Mouse (Mus musculus) embryonic facial prominence, embryonic 12.5 days (tissue): Measurements from ENCODE around the gene Prpf4b. TPM values are rescaled to one million over a fixed set of nuclear protein-coding genes. Genes with fewer than 3 reads are reported as not detected.
"Not testable (repeated sequence)": the region's sequence is repeated elsewhere in the genome, so short reads cannot be mapped to it uniquely, and the experiment has no call there.

ENCODE experiments used
- ATAC-seq: fragments of 200-750 bp; cut with Nextera tagmentation; 2 replicates; pipeline ENCODE4 v1.8.0; 2017; ENCODE audit not compliant: insufficient number of reproducible peaks, insufficient read depth, low FRiP score, low TSS enrichment
- H3K27ac ChIP-seq: fragments of 300-500 bp; sonication (generic); 2 replicates; pipeline ENCODE4 v1.5.1; 2016; ENCODE audit warnings: mild to moderate bottlenecking
- H3K27me3 ChIP-seq: fragments of 300-500 bp; sonication (generic); 2 replicates; pipeline ENCODE4 v1.6.1; 2016; ENCODE audit warnings: mild to moderate bottlenecking, moderate library complexity
- H3K36me3 ChIP-seq: fragments of 300-500 bp; sonication (generic); 2 replicates; pipeline ENCODE4 v1.6.1; 2016; ENCODE audit warnings: mild to moderate bottlenecking
- H3K4me1 ChIP-seq: fragments of 300-500 bp; sonication (generic); 2 replicates; pipeline ENCODE4 v1.6.1; 2016
- H3K4me2 ChIP-seq: fragments of 300-500 bp; sonication (generic); replicated peaks from 2 replicates; pipeline ENCODE4 v1.6.1; 2016; ENCODE audit warnings: mild to moderate bottlenecking, moderate library complexity
- H3K4me3 ChIP-seq: fragments of 300-500 bp; sonication (generic); 2 replicates; pipeline ENCODE4 v1.5.1; 2016; ENCODE audit warnings: mild to moderate bottlenecking
- H3K9ac ChIP-seq: fragments of 300-500 bp; sonication (generic); 2 replicates; pipeline ENCODE4 v1.6.1; 2016; ENCODE audit warnings: mild to moderate bottlenecking, moderate library complexity
- H3K9me3 ChIP-seq: fragments of 300-500 bp; sonication (generic); 2 replicates; pipeline ENCODE4 v1.6.1; 2016; ENCODE audit warnings: mild to moderate bottlenecking, moderate library complexity
- WGBS: fragments of 180-500 bp; shearing (Covaris S2); methylation state at CpG from one replicate; pipeline ENCODE4 v1.1.7; 2016; 5-methylcytosine and 5-hydroxymethylcytosine counted together
- polyA plus RNA-seq: library from polyadenylated mRNA; unstranded; fragments of >200 nt; fragmentation: Nextera tagmentation; extraction: Ambion mirVana; gene quantifications from 2 replicates; pipeline ENCODE4 v1.2.1, GENCODE M21; 2016

Gene Prpf4b
- polyA plus RNA-seq, 1 experiment from 2014 or later: 97.7 TPM

DNA sequence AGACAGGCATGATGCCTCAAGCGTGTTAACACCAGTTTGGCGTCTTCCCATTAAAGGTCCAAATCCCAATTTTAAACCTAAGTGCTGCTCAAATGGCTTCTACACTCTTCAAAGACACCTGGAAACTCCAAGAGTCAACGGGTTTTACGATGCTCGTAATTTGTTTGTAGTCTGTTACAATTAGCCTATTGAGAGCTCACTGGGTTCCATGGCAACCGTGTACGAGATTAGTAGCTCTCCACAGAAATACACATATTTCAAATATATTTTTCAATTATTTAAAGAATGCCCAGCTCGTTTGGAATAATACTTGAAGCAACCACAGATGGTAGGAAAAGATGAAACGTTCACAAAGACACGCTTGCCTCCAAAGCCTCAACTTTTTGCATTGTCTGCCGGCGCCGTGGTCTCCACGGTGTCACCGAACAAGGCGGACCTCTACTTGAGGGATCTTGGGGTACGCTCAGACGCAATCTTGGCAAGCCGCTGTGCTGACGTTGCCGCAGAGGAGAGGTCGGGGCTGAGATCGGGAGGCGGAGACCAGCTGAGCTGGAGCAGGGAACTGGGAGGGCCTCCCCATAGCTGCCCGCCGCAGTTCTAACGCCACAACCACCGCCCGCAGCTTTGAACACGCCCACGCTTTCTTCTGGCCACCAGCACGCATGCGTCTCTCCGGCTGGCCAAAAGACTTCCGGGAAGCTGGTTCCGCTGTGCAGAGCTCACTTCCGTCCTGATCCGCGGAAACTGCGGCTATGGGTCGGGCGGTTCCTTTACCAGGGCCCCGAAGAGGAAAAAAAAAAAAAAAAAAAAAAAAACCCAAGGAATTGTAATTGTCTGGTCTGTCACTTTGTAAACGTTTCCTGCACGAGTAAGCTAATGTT is 1.1 kb upstream of the Prpf4b start:
- H3K36me3 ChIP-seq: no peaks in the 10 kb centered on the region
- H3K27me3 ChIP-seq: no peaks in the 10 kb centered on the region
- peak overlapping the region; percentile 99 for H3K27ac ChIP-seq
- WGBS: 3% methylated on average over 43 of the region's 45 CpGs
- peak overlapping the region; percentile 50 for H3K9ac ChIP-seq
- H3K4me2 ChIP-seq: peak overlapping the region; percentile 87
- H3K4me1 ChIP-seq: peaks cover 19% of the 10 kb centered on the region
- ATAC-seq: peak; percentile 95
- H3K9me3 ChIP-seq: no peaks in the 10 kb centered on the region
- H3K4me3 ChIP-seq: peak overlapping the region; percentile 92

DNA sequence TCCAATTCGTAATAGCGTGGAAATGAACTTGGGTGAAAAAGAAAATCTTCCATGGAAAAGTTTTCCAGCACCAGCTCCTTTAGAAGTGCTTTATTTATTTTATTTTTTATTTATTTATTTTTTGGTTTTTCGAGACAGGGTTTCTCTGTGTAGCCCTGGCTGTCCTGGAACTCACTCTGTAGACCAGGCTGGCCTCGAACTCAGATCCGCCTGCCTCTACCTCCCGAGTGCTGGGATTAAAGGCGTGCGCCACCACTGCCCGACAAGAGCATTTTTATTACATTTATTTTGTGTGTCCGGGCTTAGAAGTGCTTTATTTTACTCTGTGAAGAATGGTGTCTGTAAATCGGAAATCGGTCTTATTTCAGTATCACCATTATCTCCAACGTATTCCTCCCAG is 366 bp upstream of the Prpf4b start:
- Histone ChIP-seq H3K27ac (peak overlapping the region; percentile 99), H3K4me2 (peak overlapping the region; percentile 87), H3K4me1 (peaks cover 19% of the 10 kb centered on the region), H3K4me3 (peak overlapping the region; percentile 92), H3K9ac (peak overlapping the region; percentile 96; the same call in 1 of the 2 replicates)
- not testable (repeated sequence) for H3K9me3 ChIP-seq, ATAC-seq, H3K36me3 ChIP-seq, H3K27me3 ChIP-seq
- WGBS: 17% methylated on average over 13 of the region's 13 CpGs

DNA sequence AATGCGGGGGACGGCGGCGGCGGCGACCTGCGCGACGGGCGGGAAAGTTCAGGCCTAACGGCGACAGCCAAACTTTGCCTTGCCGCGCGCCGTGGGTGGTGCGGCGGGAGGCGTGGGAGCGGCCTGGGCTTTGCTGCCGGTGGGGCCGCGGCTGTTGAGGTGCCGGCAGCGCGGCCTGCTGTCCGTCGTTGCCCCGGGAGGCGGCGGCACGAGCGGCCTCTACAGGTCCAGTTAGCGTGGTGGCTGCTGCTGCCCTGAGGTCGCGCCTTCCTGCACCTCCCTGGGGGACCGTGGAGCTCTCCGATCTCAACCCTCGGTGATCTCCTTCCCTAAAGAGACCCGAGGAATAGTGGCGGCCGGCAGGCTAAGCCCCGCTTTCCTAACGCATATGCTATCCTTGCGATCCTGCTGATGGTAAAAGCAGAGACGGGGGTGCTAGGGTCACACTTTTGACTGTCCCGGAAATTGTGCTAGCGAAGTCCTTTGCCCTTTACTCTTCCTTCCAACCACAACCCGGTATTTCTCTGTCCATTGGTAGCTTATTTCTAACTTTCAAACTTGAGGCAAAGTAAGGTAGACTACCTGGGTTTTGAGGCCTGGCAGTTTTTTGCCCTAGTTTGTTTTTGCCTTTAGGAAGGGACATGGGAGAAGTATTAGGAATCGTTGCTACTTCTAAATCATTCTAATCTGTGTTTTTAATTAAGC is 791 bp downstream of the Prpf4b start:
- H3K4me3 ChIP-seq: peak overlapping the region; percentile 92
- H3K4me1 ChIP-seq: peaks cover 19% of the 10 kb centered on the region
- peak overlapping the region; percentile 87 for H3K4me2 ChIP-seq
- no peaks in the 10 kb centered on the region for H3K27me3 ChIP-seq
- peak overlapping the region; percentile 99 for H3K27ac ChIP-seq
- ATAC-seq: peak; percentile 18; the same call in 1 of the 2 replicates
- under 1% methylated on average over 50 of the region's 50 CpGs for WGBS
- peak overlapping the region; percentile 96 for H3K9ac ChIP-seq
- H3K9me3 ChIP-seq: no peaks in the 10 kb centered on the region
- H3K36me3 ChIP-seq: no peaks in the 10 kb centered on the region

DNA sequence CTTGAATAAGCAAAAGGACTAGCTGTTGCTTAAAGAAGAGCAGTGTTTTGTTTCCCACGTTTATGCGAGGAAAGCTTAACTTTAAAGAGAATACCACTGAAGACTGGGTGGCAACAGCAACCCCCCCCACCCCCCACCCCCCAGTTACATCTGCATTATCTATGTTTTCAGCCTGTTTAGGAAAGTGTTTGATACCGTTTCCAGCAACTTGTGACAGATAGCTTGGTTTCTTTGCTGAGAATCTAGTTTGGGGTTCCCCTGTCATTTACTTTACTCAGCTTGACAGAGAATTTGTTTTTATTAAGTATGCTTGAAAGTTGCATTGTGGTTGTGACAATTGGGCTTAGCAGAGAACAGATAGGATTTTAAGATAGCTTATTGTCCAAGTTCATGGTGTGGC is 1.4 kb downstream of the Prpf4b start:
- H3K4me3 ChIP-seq: peak overlapping the region; percentile 92
- peaks cover 19% of the 10 kb centered on the region for H3K4me1 ChIP-seq
- peak overlapping the region; percentile 87 for H3K4me2 ChIP-seq
- H3K27ac ChIP-seq: no peak overlapping the region
- H3K9ac ChIP-seq: peak overlapping the region; percentile 96
- no peaks in the 10 kb centered on the region for H3K27me3 ChIP-seq
- no peaks in the 10 kb centered on the region for H3K36me3 ChIP-seq
- WGBS: 11% methylated on average over 3 of the region's 3 CpGs
- no peaks in the 10 kb centered on the region for H3K9me3 ChIP-seq
- ATAC-seq: no peak

DNA sequence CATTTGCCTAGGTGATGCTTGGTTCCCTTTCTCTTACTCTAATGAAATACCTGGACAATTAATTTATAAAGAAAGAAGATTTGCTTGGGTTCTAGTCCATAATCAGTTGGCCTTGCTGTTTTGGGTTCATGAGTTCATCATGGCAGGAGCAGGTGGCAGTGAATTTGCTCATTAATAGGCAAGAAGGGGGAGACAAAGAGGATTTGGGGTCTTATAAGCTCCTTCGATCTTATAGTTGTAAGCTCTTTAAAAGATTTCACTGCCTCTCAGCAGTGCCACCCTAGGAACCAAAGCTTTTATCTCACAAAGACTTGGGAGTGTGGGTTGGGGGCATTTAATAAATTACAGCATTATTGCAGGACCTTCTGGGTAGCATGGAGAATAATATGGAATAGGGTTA is 17.8 kb downstream of the Prpf4b start:
- no peaks in the 10 kb centered on the region for H3K27me3 ChIP-seq
- H3K27ac ChIP-seq: no peak overlapping the region
- no peak overlapping the region for H3K4me2 ChIP-seq
- ATAC-seq: no peak
- H3K4me3 ChIP-seq: no peak overlapping the region
- no peaks in the 10 kb centered on the region for H3K9me3 ChIP-seq
- H3K9ac ChIP-seq: no peak overlapping the region
- 91% methylated on average over 1 of the region's 1 CpGs for WGBS
- H3K4me1 ChIP-seq: no peaks in the 10 kb centered on the region
- peaks cover 84% of the 10 kb centered on the region for H3K36me3 ChIP-seq

DNA sequence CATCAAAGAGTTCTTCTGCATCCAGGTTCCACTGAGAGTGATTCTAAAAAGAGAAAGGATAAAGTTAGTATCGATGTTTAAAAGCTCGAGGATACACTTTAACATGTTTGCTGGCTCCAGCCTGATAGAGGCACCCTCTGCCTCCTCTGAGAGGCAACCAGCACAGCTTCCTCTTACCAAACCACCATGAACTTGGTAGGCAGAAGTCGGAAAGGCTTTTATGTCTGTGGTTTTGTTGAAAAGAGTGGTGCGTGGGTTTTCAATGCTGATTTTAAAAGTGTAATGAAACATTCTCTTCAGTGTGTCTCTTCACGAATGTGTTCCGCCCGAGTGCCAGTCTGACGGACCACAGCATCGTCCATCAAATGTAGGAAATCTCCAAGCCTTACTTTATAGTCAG is 39.5 kb downstream of the Prpf4b start:
- ATAC-seq: no peak
- H3K4me2 ChIP-seq: no peak overlapping the region
- WGBS: 87% methylated on average over 9 of the region's 9 CpGs
- no peaks in the 10 kb centered on the region for H3K27me3 ChIP-seq
- no peak overlapping the region for H3K27ac ChIP-seq
- H3K9ac ChIP-seq: no peak overlapping the region
- no peaks in the 10 kb centered on the region for H3K9me3 ChIP-seq
- H3K36me3 ChIP-seq: no peaks in the 10 kb centered on the region
- H3K4me1 ChIP-seq: 0 out of 2 replicates have a peak, but pooled peaks cover 3% of the 10 kb centered on the region
- H3K4me3 ChIP-seq: no peak overlapping the region

DNA sequence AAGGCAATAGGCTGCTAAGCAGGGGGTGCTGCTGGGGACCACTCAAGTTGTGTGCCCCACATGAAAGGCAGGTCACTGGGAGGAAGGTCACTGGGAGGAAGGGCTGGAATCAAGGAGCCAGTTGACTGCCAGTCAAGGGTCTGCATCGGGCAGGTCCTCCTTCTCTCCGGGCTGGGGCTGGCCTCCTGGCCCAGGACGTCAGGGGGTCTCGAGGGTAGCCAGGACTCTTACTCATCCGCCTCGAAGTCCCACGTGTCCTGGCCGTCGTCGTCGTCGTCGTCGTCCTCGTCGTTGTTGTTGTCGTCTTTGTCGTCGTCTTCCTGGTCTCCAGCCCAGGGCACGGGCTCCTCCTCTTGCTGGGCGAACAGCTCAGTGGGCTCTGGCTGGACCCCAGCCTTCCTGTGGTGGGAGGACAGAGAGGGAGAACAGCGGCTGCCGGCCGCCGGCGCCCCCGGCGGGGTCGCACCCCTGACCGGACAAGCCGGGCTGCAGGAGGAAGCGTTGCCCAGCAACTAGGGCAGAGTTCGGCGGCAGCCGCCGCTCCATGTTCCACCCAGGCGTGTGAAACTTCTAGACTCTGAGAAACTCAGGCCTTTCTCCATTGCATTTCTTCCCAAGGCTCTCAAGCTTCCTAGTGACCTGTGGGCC is 41.5 kb downstream of the Prpf4b start:
- Histone ChIP-seq H3K27ac (no peak overlapping the region), H3K9me3 (no peaks in the 10 kb centered on the region), H3K9ac (no peak overlapping the region), H3K27me3 (no peaks in the 10 kb centered on the region), H3K36me3 (no peaks in the 10 kb centered on the region), H3K4me2 (peak overlapping the region; percentile 48), H3K4me3 (peak overlapping the region; percentile 29), H3K4me1 (0 out of 2 replicates have a peak, but pooled peaks cover 3% of the 10 kb centered on the region)
- WGBS: 49% methylated on average over 37 of the region's 37 CpGs
- ATAC-seq: no peak

DNA sequence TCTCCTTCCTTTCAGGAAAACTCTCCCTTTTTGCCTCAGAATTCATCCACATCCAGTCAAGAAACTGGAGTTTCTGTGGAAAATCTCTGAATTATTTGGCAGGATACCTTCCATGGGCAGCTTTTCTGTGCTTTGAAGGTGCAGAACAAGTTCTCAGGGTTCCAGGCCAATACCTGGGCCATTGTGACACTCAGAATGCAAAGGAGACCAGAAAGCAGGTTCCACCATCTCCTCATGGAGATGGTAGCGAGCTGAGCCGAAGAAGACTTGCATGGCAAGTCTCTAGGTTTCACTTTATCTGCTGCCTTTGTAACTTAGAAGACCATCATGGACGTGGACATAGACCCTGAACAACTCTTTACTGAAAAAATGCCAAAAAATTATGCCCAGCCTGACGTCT is 49.1 kb downstream of the Prpf4b start, which contains the start of the genes Fam217a and 4933417A18Rik:
Gene Fam217a (minus strand): TSS at position 101 of the 400 bp plus-strand sequence.
Gene 4933417A18Rik (plus strand): TSS at position 200 of the 400 bp plus-strand sequence.
- no peaks in the 10 kb centered on the region for H3K36me3 ChIP-seq
- no peaks in the 10 kb centered on the region for H3K9me3 ChIP-seq
- no peaks in the 10 kb centered on the region for H3K4me1 ChIP-seq
- no peak within 1 kb of the TSS for H3K4me2 ChIP-seq
- no peaks in the 10 kb centered on the region for H3K27me3 ChIP-seq
- WGBS: 82% methylated on average over 4 of the region's 4 CpGs
- no peak within 1 kb of the TSS for H3K9ac ChIP-seq
- no peak for ATAC-seq
- H3K27ac ChIP-seq: no peak within 1 kb of the TSS
- H3K4me3 ChIP-seq: no peak within 1 kb of the TSS

DNA sequence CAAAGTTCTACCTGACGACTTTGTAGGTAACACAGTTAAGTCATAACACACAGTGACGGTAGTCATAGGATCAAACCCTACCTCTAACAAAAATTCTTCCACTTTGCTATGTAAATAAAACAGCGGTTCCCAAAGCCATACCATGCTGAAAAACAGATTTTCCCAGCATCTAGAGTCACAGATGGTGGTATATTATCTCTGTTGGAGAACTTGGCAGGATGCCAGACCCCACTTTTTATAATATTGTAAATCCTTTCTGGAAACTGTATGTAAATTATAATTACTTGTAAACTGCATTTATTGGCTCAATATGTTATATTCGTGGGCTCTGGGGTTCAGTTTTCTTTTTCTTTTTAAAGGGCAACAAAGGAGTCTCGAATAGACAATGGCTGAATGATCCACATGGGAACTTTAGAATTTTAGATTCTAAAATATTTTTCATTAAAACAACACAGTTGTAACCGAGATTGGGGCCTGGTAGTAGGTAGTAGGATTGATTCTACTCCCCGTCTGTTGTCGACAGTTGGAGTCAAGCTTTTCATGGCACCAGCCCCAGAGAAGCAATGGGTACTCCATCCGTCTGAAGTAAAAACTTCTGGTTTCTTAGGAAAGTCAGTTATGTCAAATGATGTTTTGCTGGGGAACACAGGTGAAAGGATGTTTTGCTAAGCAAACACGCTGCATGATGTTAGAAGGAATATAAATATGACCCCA is 60.0 kb downstream of the Prpf4b start:
- no peaks in the 10 kb centered on the region for H3K4me1 ChIP-seq
- H3K4me3 ChIP-seq: no peak overlapping the region
- no peaks in the 10 kb centered on the region for H3K27me3 ChIP-seq
- H3K36me3 ChIP-seq: no peaks in the 10 kb centered on the region
- no peaks in the 10 kb centered on the region for H3K9me3 ChIP-seq
- H3K4me2 ChIP-seq: no peak overlapping the region
- 74% methylated on average over 10 of the region's 10 CpGs for whole genome bisulfite sequencing
- ATAC-seq: no peak
- H3K27ac ChIP-seq: no peak overlapping the region
- H3K9ac ChIP-seq: no peak overlapping the region

DNA sequence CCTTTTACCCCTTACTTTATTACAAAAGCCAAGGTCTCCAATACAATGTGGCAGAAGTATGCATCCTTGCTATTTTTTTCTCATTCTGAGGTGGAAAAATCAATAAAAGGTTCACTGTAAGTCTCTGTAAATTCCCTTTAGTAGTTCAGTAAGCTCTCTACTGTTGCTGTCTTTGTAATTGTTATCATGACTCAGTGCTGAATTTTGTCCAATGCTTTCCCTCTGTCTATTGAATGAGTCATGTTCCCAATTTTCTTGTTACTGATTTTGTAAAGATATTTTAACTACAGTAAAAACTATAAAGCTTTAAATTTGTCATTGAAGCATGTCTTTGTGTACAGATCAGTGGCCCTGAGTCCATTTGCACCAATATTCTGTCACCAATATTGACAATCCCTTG is 67.3 kb downstream of the Prpf4b start:
- Histone ChIP-seq H3K9ac (no peak overlapping the region), H3K36me3 (no peaks in the 10 kb centered on the region), H3K9me3 (no peaks in the 10 kb centered on the region), H3K27ac (no peak overlapping the region), H3K4me3 (no peak overlapping the region), H3K4me1 (no peaks in the 10 kb centered on the region), H3K4me2 (no peak overlapping the region), H3K27me3 (no peaks in the 10 kb centered on the region)
- ATAC-seq: no peak

DNA sequence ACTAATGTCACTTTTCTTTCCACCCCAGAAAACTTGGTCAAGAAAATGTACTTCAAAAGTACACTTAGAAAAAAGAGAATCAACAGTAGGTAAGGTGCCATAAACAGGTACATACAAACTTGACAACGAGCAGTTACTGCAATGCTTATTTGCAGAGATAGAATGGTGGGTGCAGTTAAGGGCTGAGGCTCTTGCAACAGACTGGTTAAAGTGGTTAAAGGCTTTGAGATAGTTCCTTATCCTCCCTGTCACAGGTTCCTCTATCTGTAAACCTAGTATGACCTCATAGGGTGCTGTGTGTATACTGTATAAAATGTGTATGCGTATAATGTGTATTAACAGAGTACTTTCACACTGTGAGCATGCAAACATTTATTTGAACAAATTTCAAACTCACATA is 76.3 kb downstream of the Prpf4b start:
- H3K36me3 ChIP-seq, H3K4me1 ChIP-seq, H3K27me3 ChIP-seq, ATAC-seq, H3K4me2 ChIP-seq, H3K9ac ChIP-seq, H3K9me3 ChIP-seq, H3K4me3 ChIP-seq, H3K27ac ChIP-seq: not testable (repeated sequence)
- 91% methylated on average over 2 of the region's 2 CpGs for WGBS
